Mouse (Mus musculus) CH12.LX (cell line): Measurements from ENCODE around the gene Cped1.

Experiments used
- CTCF ChIP-seq, 2 experiments: IDR thresholded peaks in 1 of 2; conservative IDR thresholded peaks in 1 of 2; 2 replicates each; pipeline ENCODE4 v1.5.1; 2011 to 2012; ENCODE audit warnings: low read depth in 2 of 2, low read length in 2 of 2, improper control_type of control experiment in 1 of 2, inconsistent platforms in 1 of 2, mild to moderate bottlenecking in 1 of 2, moderate library complexity in 1 of 2
- KAT2A ChIP-seq: IDR thresholded peaks from 2 replicates; pipeline ENCODE4 v1.6.1; 2012; ENCODE audit warnings: low read length, improper control_type of control experiment, inconsistent platforms; ENCODE audit not compliant: insufficient replicate concordance
- TCF12 ChIP-seq: IDR thresholded peaks from 2 replicates; pipeline ENCODE4 v1.6.1; 2014; ENCODE audit warnings: low read depth, mild to moderate bottlenecking, inconsistent platforms, low read length, improper control_type of control experiment

DNA sequence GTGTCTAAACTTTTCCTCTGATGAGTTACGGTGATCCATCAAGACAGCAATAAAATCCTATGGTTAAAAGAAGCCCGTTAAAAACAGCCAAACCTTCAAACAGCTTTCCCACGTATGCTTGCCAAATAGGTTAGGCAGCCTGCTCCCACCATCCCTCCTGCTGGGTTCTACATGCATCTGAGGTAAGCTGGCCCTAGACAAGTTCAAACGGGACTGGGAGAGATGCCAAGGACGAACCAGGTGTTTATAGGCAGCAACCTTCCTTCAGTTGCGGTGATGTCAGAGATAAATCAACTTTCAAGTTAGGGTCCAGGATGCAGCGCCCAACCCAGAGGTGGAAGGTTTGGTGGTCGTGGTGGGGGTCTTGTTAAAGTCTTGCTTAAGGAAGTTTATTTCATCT lies 155.1 kb downstream of the Cped1 start:
- TF ChIP-seq CTCF (conservative IDR thresholded peaks at IDR 0.05 in 1 of 2, IDR thresholded peaks at IDR 0.05 in 1 of 2; ENCODE audit: low read depth in 2 of 2, low read length in 2 of 2) (no peak), KAT2A (no peak), TCF12 (no peak)
